Mouse (Mus musculus) embryonic fibroblast, embryonic 13.5 days (primary cell): Measurements from ENCODE around the gene Palm3.

Source experiments
- CTCF ChIP-seq: IDR thresholded peaks from 2 replicates; pipeline ENCODE4 v1.5.1; 2011; ENCODE audit warnings: mild to moderate bottlenecking, control low read depth, low read length, moderate library complexity, borderline replicate concordance; ENCODE audit not compliant: insufficient read depth
- POLR2A ChIP-seq: IDR thresholded peaks from 2 replicates; pipeline ENCODE4 v1.6.1; 2011; ENCODE audit warnings: low read depth, mild to moderate bottlenecking, control low read depth, low read length, moderate library complexity

DNA sequence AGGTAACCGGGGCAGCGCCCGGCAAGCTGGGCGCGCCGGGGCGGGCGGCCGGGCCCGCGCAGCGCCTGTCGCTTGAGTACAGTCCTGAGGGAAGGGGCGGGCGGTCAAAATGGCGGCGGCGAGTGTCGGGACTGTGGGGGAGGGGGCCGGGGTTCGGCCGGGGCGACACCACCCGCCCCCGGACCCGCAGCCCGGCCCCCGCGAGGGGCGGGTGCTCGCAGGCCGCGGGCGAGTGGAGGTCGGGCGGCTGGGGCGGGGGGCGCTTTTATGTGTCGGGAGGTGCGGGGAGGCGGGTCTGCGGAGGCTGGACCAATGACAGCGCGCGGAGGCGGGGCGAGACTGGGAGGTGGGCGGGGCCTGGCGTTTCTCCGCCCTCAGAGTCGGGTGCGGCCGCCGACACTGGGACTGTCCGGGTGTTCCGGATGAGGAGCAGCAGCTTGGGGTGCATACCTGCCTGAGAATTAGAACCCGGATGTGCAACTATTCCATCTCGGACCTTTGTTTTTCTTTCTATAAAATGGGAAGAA, 45.8 kb downstream of the Palm3 start:
- TF ChIP-seq CTCF (no peak), POLR2A (peak; percentile 87)
